8 mouse cellular contexts compared by ENCODE assay signal in genomic region chr1:166843397-166843877, GRCm38 (mm10).
DNase-seq lines count a peak whose midpoint lies in the region; ATAC-seq and TF ChIP-seq lines count a peak whose summit lies in the region.

No protein-coding gene starts in this region.

- 2% methylated on average over 11 of the region's 11 CpGs for WGBS in hindbrain, embryonic 12.5 days
- 7% methylated on average over 11 of the region's 11 CpGs for whole genome bisulfite sequencing in liver, embryonic 12.5 days (ENCODE audit: insufficient replicate concordance)
- WGBS in stomach, postnatal 0 days: 3% methylated on average over 11 of the region's 11 CpGs

- TF ChIP-seq CTCF in layer of hippocampus, adult 2 months (conservative IDR thresholded peaks at IDR 0.05): no peak
- no peak for TF ChIP-seq CTCF in stomach, postnatal 0 days (IDR thresholded peaks at IDR 0.05; ENCODE audit: low read depth)

- peak overlapping the region; percentile 47 for H3K9ac ChIP-seq in hindbrain, embryonic 12.5 days
- no peak overlapping the region for H3K9ac ChIP-seq in liver, embryonic 12.5 days
- no peak overlapping the region for H3K9ac ChIP-seq in stomach, postnatal 0 days (ENCODE audit: low read length)

- no peaks in the 10 kb centered on the region for H3K36me3 ChIP-seq in hindbrain, embryonic 12.5 days
- H3K36me3 ChIP-seq in liver, embryonic 12.5 days: no peaks in the 10 kb centered on the region
- H3K36me3 ChIP-seq in stomach, postnatal 0 days (ENCODE audit: control insufficient read depth, insufficient read depth, low read length): no peaks in the 10 kb centered on the region

- H3K27me3 ChIP-seq in hindbrain, embryonic 12.5 days: no peaks in the 10 kb centered on the region
- no peaks in the 10 kb centered on the region for H3K27me3 ChIP-seq in liver, embryonic 12.5 days (replicated peaks)
- H3K27me3 ChIP-seq in stomach, postnatal 0 days (ENCODE audit: control insufficient read depth, insufficient read depth, low read length): no peaks in the 10 kb centered on the region

- no peak for TF ChIP-seq EP300 in stomach, postnatal 0 days (optimal IDR thresholded peaks at IDR 0.05)

- peak overlapping the region; percentile 47 for H3K4me2 ChIP-seq in hindbrain, embryonic 12.5 days (replicated peaks)
- H3K4me2 ChIP-seq in liver, embryonic 12.5 days: 0 out of 2 replicates have a peak overlapping the region, but pooled peaks have one; percentile 11
- H3K4me2 ChIP-seq in stomach, postnatal 0 days (replicated peaks; ENCODE audit: low read depth): no peak overlapping the region

- peak; percentile 7 for DNase-seq in layer of hippocampus, adult 11-12 months (ENCODE audit: low spot score)
- no peak for DNase-seq in layer of hippocampus, adult 2 months (ENCODE audit: low spot score in 2 of 2)
- peak; percentile 58 for DNase-seq in embryo, embryonic 11 days
- DNase-seq in stomach, postnatal 0 days (ENCODE audit: low spot score): no peak
- no peak for DNase-seq in layer of hippocampus, adult 9-10 months (ENCODE audit: low spot score)
- no peak for DNase-seq in cerebellum, adult 11 months

- ATAC-seq in hindbrain, embryonic 12.5 days (ENCODE audit: low FRiP score): peak; percentile 64
- ATAC-seq in liver, embryonic 12.5 days: no peak
- ATAC-seq in stomach, postnatal 0 days (ENCODE audit: low FRiP score, low TSS enrichment): peak; percentile 29; the same call in 1 of the 2 replicates

- no peak overlapping the region; the same call in 1 of the 2 replicates for H3K4me3 ChIP-seq in layer of hippocampus, adult 2 months
- peak overlapping the region; percentile 17 for H3K4me3 ChIP-seq in hindbrain, embryonic 12.5 days
- H3K4me3 ChIP-seq in liver, embryonic 12.5 days: no peak overlapping the region
- H3K4me3 ChIP-seq in stomach, postnatal 0 days (ENCODE audit: low read depth, low read length): no peak overlapping the region

- H3K27ac ChIP-seq in layer of hippocampus, adult 2 months: no peak overlapping the region
- H3K27ac ChIP-seq in hindbrain, embryonic 12.5 days: peak overlapping the region; percentile 80
- no peak overlapping the region for H3K27ac ChIP-seq in liver, embryonic 12.5 days
- no peak overlapping the region for H3K27ac ChIP-seq in stomach, postnatal 0 days (replicated peaks)

- H3K4me1 ChIP-seq in hindbrain, embryonic 12.5 days: peaks cover 21% of the 10 kb centered on the region
- no peaks in the 10 kb centered on the region for H3K4me1 ChIP-seq in liver, embryonic 12.5 days
- H3K4me1 ChIP-seq in stomach, postnatal 0 days (replicated peaks; ENCODE audit: control insufficient read depth, insufficient read depth): no peaks in the 10 kb centered on the region

- H3K9me3 ChIP-seq in hindbrain, embryonic 12.5 days (replicated peaks): no peaks in the 10 kb centered on the region
- no peaks in the 10 kb centered on the region for H3K9me3 ChIP-seq in liver, embryonic 12.5 days (replicated peaks)
- no peaks in the 10 kb centered on the region for H3K9me3 ChIP-seq in stomach, postnatal 0 days (ENCODE audit: control insufficient read depth, low read length)

Comparison
In these comparisons a context has a peak if more than half of its experiments do, and no peak if none do; other contexts are left out.
1. DNase-seq: peak in layer of hippocampus, adult 11-12 months (single experiment) and embryo, embryonic 11 days (single experiment); none in layer of hippocampus, adult 2 months (0 of 2), stomach, postnatal 0 days (single experiment), layer of hippocampus, adult 9-10 months (single experiment) and cerebellum, adult 11 months (single experiment).